Mouse (Mus musculus) testis, adult 2 months (tissue): ENCODE measurements around the gene Ccnt1. TPM values are rescaled to one million over a fixed set of nuclear protein-coding genes. Genes with fewer than 3 reads are reported as not detected.
A peak's percentile ranks its signal among the peaks of the same experiment; 100 is the strongest.

Experiments used
- H3K27ac ChIP-seq: fragments of 200-500 bp; 2 replicates; pipeline ENCODE4 v1.5.1; 2012; ENCODE audit warnings: low read depth, low read length; ENCODE audit not compliant: control insufficient read depth, insufficient read depth
- H3K27me3 ChIP-seq: fragments of 200-500 bp; 2 replicates; pipeline ENCODE4 v1.6.1; 2012; ENCODE audit warnings: mild to moderate bottlenecking, low read length, moderate library complexity; ENCODE audit not compliant: control insufficient read depth, insufficient read depth
- H3K36me3 ChIP-seq: fragments of 200-500 bp; 2 replicates; pipeline ENCODE4 v1.6.1; 2012; ENCODE audit warnings: mild to moderate bottlenecking, low read length; ENCODE audit not compliant: control insufficient read depth, insufficient read depth
- H3K4me1 ChIP-seq: fragments of 200-500 bp; 2 replicates; pipeline ENCODE4 v1.6.1; 2012; ENCODE audit warnings: low read length; ENCODE audit not compliant: control insufficient read depth, insufficient read depth
- H3K4me3 ChIP-seq: fragments of 200-500 bp; 2 replicates; pipeline ENCODE4 v1.5.1; 2012; ENCODE audit warnings: low read depth, mild to moderate bottlenecking, low read length, moderate library complexity, mixed read lengths; ENCODE audit not compliant: control insufficient read depth
- CTCF ChIP-seq: fragments of 200-500 bp; IDR thresholded peaks from 2 replicates; pipeline ENCODE4 v1.5.1; 2012; ENCODE audit warnings: low read depth, mild to moderate bottlenecking, inconsistent platforms, low read length, moderate library complexity; ENCODE audit not compliant: control insufficient read depth, insufficient read depth, insufficient replicate concordance
- POLR2A ChIP-seq: fragments of 200-500 bp; IDR thresholded peaks from 2 replicates; pipeline ENCODE4 v1.6.1; 2012; ENCODE audit warnings: low read depth, mild to moderate bottlenecking, inconsistent platforms, low read length, moderate library complexity; ENCODE audit not compliant: control insufficient read depth
- polyA plus RNA-seq: library from polyadenylated mRNA; depleted of rRNA; stranded (reverse); fragments of >200 nt; gene quantifications from 2 replicates; pipeline ENCODE4 v1.2.3, GENCODE M21; 2012; rRNA removed

Gene Ccnt1
- polyA plus RNA-seq: 11.4 and 15.1 TPM in 2 replicates

- TF ChIP-seq CTCF: no peak
- TF ChIP-seq POLR2A: no peak
- Histone ChIP-seq H3K27ac (no peak within 1 kb of the TSS), H3K4me1 (peaks cover 10% of the 10 kb centered on the region), H3K4me3 (peak within 1 kb of the TSS; percentile 80), H3K36me3 (no peaks in the 10 kb centered on the region), H3K27me3 (no peaks in the 10 kb centered on the region)
These were observed at the start of gene Ccnt1, which contains the start of gene 4930415O20Rik for GRCm38 (mm10) chr15:98570873-98571538. Ccnt1 (minus strand) TSS chr15:98570923. 4930415O20Rik (plus strand) TSS chr15:98571004.

DNA sequence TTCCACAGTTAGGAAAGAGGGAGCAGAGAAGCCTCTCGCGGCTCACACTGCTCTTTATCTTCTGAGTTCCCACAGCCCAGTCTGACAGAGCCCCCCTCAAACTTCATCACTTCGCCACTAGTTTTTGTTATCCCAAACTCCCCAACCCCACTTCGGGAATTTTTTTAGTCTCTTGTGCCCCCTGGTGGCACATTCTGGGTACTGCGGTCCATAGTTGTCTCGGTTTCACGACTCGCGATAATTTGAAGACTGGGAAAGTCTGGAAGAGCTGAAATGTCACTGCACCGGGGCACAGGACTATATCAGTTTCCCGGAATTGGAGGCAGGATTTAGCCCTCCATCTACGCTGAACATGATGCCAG lies 46.4 kb upstream of the Ccnt1 start:
- Histone ChIP-seq H3K27me3 (no peaks in the 10 kb centered on the region), H3K27ac (no peak overlapping the region), H3K4me1 (peaks cover 5% of the 10 kb centered on the region), H3K4me3 (no peak overlapping the region), H3K36me3 (no peaks in the 10 kb centered on the region)
- TF ChIP-seq CTCF: peak; percentile 71
- no peak for TF ChIP-seq POLR2A

GRCm38 (mm10) chr15:98616362-98617175 lies 45.8 kb upstream of the Ccnt1 start:
- Histone ChIP-seq H3K27me3 (no peaks in the 10 kb centered on the region), H3K4me3 (no peak overlapping the region), H3K27ac (no peak overlapping the region), H3K36me3 (no peaks in the 10 kb centered on the region), H3K4me1 (peaks cover 4% of the 10 kb centered on the region)
- TF ChIP-seq CTCF (no peak), POLR2A (no peak)

GRCm38 (mm10) chr15:98615751-98616150 lies 45.0 kb upstream of the Ccnt1 start:
- no peak overlapping the region for H3K4me3 ChIP-seq
- peaks cover 4% of the 10 kb centered on the region for H3K4me1 ChIP-seq
- H3K27ac ChIP-seq: no peak overlapping the region
- TF ChIP-seq CTCF: no peak
- no peak for TF ChIP-seq POLR2A
- H3K36me3 ChIP-seq: no peaks in the 10 kb centered on the region
- no peaks in the 10 kb centered on the region for H3K27me3 ChIP-seq

GRCm38 (mm10) chr15:98614971-98615370 lies 44.2 kb upstream of the Ccnt1 start:
- Histone ChIP-seq H3K27me3 (no peaks in the 10 kb centered on the region; the same call in 1 of the 2 replicates), H3K27ac (no peak overlapping the region), H3K4me3 (no peak overlapping the region), H3K4me1 (peaks cover 4% of the 10 kb centered on the region), H3K36me3 (no peaks in the 10 kb centered on the region)
- TF ChIP-seq POLR2A (no peak), CTCF (no peak)

- H3K36me3 ChIP-seq: no peaks in the 10 kb centered on the region
- peaks cover 6% of the 10 kb centered on the region for H3K4me1 ChIP-seq
- H3K27me3 ChIP-seq: no peaks in the 10 kb centered on the region; the same call in 1 of the 2 replicates
- H3K4me3 ChIP-seq: no peak overlapping the region
- TF ChIP-seq POLR2A: no peak
- no peak for TF ChIP-seq CTCF
- H3K27ac ChIP-seq: no peak overlapping the region
These were observed 43.8 kb upstream of the Ccnt1 start for GRCm38 (mm10) chr15:98614551-98614950.

DNA sequence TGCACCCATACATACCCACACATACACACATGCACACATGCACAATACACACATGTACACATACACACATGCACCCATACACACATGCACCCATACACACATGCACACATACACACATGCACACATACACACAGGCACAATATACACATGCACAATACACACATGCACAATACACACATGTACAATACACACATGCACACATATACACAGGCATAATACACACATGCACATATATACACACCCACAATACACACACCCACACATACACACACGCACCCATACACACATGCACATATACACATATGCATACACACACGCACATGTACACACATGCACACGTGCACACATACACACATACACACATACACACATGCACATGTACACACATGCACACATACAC lies 41.5 kb upstream of the Ccnt1 start:
- Histone ChIP-seq H3K27me3 (no peaks in the 10 kb centered on the region; the same call in 1 of the 2 replicates), H3K4me3 (no peak overlapping the region), H3K27ac (no peak overlapping the region), H3K36me3 (no peaks in the 10 kb centered on the region), H3K4me1 (peaks cover 14% of the 10 kb centered on the region)
- TF ChIP-seq POLR2A (no peak), CTCF (no peak)
